Mouse (Mus musculus): Measurements from ENCODE around the gene Eps8l1.

DNA sequence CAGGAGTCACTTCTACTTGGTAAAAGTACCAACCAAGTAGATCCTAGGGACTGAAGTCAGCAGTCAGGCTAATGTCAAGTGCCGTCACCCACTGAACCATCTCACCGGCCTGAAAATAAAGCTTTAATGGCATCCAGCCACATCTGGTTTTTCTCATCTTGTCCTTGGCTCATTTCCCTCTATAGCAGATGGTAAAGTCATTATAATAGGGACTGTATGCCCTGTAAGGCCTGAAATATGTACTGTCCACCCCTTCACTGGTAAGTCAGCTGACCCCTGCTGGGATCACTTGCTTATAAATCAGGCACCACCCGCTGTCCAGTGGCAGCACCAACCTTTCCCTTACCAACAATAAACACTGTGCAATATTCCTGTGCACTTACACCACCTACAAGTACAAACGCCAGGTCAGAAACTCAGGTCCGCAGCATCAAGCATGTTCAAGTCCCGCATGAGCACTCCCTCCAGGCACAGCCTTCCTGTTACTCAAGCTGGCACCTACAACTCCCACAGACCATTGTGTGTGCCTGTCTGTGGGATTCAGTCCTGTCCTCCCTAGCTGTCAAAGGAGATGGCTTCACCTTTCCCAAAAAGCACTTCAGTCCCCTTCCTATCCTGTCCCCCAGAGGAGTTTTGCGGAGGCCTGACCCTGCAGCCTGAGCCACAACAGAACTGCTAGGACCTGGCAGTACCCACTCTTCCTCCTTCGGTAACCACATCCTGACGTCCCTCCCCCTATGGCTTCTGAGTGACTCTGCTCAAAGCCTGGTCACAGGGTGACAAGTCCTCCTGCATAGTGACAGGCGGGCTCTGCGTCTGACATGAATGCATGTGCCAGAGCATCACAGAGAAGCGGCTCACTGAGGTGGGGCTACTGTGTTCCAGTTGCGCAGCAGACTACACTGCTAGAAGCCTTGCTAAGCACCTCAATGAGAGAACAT is 32.1 kb downstream of the Eps8l1 start:
- no peak for TF ChIP-seq CTCF (IDR thresholded peaks at IDR 0.05; ENCODE audit: control insufficient read depth, insufficient read depth, insufficient replicate concordance, low read depth, low read length)
- no peak for TF ChIP-seq POLR2A (IDR thresholded peaks at IDR 0.05; ENCODE audit: control insufficient read depth, low read depth, low read length)
